Mouse (Mus musculus) liver, postnatal 0 days (tissue): Measurements from ENCODE around the gene Rin2.
"Not testable (repeated sequence)": the region's sequence is repeated elsewhere in the genome, so short reads cannot be mapped to it uniquely, and the experiment has no call there.

Source experiments
- CTCF ChIP-seq: sonication (generic); IDR thresholded peaks from 2 replicates; pipeline ENCODE4 v1.5.1; 2016; ENCODE audit warnings: antibody characterized with exemption, low read depth
- EP300 ChIP-seq: IDR thresholded peaks from 2 replicates; pipeline ENCODE4 v1.6.1; 2016; ENCODE audit warnings: antibody characterized with exemption, low read depth, mild to moderate bottlenecking

- not testable (repeated sequence) for TF ChIP-seq CTCF, EP300
Observed at GRCm38 (mm10) chr2:145722304-145722703, 47.3 kb downstream of the Rin2 start.
